Mouse (Mus musculus) embryonic facial prominence, embryonic 14.5 days (tissue): ENCODE results near the gene Tiparp. TPM values are rescaled to one million over a fixed set of nuclear protein-coding genes. Genes with fewer than 3 reads are reported as not detected.

ENCODE experiments used
- ATAC-seq: fragments of 200-750 bp; cut with Nextera tagmentation; 2 replicates; pipeline ENCODE4 v1.8.0; 2017; ENCODE audit warnings: low read depth, moderate number of reproducible peaks, moderate TSS enrichment
- DNase-seq: peaks from one replicate; pipeline ENCODE4 v3.0.0-alpha.2; 2015; ENCODE audit warnings: low spot score
- H3K27ac ChIP-seq: fragments of 300-500 bp; sonication (generic); replicated peaks from 2 replicates; pipeline ENCODE4 v1.5.1; 2014; ENCODE audit warnings: low read depth, mild to moderate bottlenecking, low read length, moderate library complexity
- H3K27me3 ChIP-seq: fragments of 300-500 bp; sonication (generic); replicated peaks from 2 replicates; pipeline ENCODE4 v1.6.1; 2014; ENCODE audit warnings: low read length; ENCODE audit not compliant: control insufficient read depth, insufficient read depth
- H3K36me3 ChIP-seq: fragments of 300-500 bp; sonication (generic); 2 replicates; pipeline ENCODE4 v1.6.1; 2014; ENCODE audit warnings: low read length, mixed read lengths; ENCODE audit not compliant: control insufficient read depth, insufficient read depth
- H3K4me1 ChIP-seq: fragments of 300-500 bp; sonication (generic); 2 replicates; pipeline ENCODE4 v1.6.1; 2014; ENCODE audit warnings: antibody characterized with exemption, low read length; ENCODE audit not compliant: control insufficient read depth, insufficient read depth
- H3K4me2 ChIP-seq: fragments of 300-500 bp; sonication (generic); 2 replicates; pipeline ENCODE4 v1.6.1; 2014; ENCODE audit warnings: low read depth, mild to moderate bottlenecking, low read length, moderate library complexity, mixed read lengths
- H3K4me3 ChIP-seq: fragments of 300-500 bp; sonication (generic); 2 replicates; pipeline ENCODE4 v1.5.1; 2014; ENCODE audit warnings: low read depth, mild to moderate bottlenecking, low read length
- H3K9ac ChIP-seq: fragments of 300-500 bp; sonication (generic); 2 replicates; pipeline ENCODE4 v1.6.1; 2014; ENCODE audit warnings: low read depth, mild to moderate bottlenecking, low read length, moderate library complexity, mixed read lengths
- H3K9me3 ChIP-seq: fragments of 300-500 bp; sonication (generic); 2 replicates; pipeline ENCODE4 v1.6.1; 2016; ENCODE audit warnings: low read length; ENCODE audit not compliant: control insufficient read depth
- WGBS: fragments of 180-500 bp; shearing (Covaris S2); extraction: QIAGEN DNeasy Blood & Tissue Kit; methylation state at CpG from one replicate; pipeline ENCODE4 v1.1.7; 2014; 5-methylcytosine and 5-hydroxymethylcytosine counted together
- polyA plus RNA-seq: library from polyadenylated mRNA; unstranded; fragments of >200 nt; fragmentation: Nextera tagmentation; extraction: Ambion mirVana; gene quantifications from 2 replicates; pipeline ENCODE4 v1.2.1, GENCODE M21; 2014

Gene Tiparp
- polyA plus RNA-seq, 1 experiment from 2014 or later, result 33.2 TPM

DNA sequence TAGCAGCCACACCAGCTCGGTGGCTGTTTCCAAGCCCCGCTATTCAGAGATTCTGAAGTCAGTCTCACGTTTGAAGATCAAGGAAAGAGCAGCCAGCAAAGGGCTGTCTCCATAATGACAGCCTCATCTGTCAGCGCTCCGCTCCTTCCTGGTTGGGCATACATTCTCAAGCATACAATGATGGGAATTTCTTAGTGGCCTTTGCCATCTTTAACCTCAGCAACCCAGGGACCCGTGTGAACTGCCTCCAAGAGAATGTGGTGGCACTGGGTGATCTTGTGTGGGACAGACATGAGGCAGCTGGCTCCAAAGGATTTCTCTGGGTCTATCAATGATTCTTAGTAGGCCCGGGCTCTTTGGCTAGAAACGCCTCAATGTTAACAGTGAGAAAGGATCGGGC lies 34.0 kb downstream of the Tiparp start:
- DNase-seq (no peak), ATAC-seq (no peak)
- 77% methylated on average over 9 of the region's 9 CpGs for WGBS
- H3K36me3 ChIP-seq, result no peaks in the 10 kb centered on the region
- no peaks in the 10 kb centered on the region for H3K27me3 ChIP-seq
- H3K9me3 ChIP-seq, result no peaks in the 10 kb centered on the region
- H3K4me3 ChIP-seq, result no peak overlapping the region
- no peak overlapping the region for H3K4me2 ChIP-seq
- no peak overlapping the region for H3K9ac ChIP-seq
- no peak overlapping the region for H3K27ac ChIP-seq
- H3K4me1 ChIP-seq, result no peaks in the 10 kb centered on the region

- Histone ChIP-seq H3K4me1 (no peaks in the 10 kb centered on the region), H3K4me3 (no peak overlapping the region), H3K4me2 (no peak overlapping the region), H3K27me3 (no peaks in the 10 kb centered on the region), H3K9ac (no peak overlapping the region), H3K36me3 (no peaks in the 10 kb centered on the region), H3K27ac (no peak overlapping the region), H3K9me3 (no peaks in the 10 kb centered on the region)
- DNase-seq (no peak), ATAC-seq (no peak)
- 87% methylated on average over 3 of the region's 3 CpGs for WGBS
These were observed 34.5 kb downstream of the Tiparp start for GRCm38 (mm10) chr3:65562694-65563093.

DNA sequence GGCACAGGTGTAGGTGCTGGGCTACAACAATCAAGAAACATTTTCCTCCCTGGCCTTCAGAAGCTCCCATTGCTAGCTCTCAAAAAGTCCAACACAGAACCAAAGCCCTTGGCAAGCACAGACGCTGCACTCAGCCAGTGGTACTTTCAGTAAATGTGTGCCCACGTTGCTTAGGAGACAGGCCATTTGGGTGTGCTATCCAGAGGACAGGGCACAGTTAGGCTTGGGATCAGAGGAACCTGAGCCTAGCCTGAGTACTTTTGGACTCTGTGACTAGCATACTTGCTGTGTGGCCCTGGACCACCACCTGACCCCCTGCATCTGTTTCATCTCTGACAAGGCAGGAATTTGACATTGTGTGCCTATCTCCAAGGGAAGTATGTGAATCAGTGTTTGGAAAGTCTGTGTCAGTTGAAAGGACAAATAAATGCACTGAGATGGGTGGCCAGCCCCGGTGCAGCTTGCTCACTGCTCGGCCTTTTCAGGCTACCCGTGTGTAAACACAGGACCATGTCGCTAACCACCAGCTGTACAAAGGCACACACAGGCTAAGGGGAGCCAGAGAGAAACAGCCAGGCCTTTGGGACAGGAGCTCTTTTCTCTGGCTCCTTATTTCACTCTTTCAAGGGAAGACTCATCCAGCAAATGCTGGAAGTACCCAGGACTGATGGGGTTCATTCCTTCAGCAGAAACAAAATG lies 35.9 kb downstream of the Tiparp start:
- ATAC-seq, result no peak
- Histone ChIP-seq H3K9ac (no peak overlapping the region), H3K36me3 (no peaks in the 10 kb centered on the region)

DNA sequence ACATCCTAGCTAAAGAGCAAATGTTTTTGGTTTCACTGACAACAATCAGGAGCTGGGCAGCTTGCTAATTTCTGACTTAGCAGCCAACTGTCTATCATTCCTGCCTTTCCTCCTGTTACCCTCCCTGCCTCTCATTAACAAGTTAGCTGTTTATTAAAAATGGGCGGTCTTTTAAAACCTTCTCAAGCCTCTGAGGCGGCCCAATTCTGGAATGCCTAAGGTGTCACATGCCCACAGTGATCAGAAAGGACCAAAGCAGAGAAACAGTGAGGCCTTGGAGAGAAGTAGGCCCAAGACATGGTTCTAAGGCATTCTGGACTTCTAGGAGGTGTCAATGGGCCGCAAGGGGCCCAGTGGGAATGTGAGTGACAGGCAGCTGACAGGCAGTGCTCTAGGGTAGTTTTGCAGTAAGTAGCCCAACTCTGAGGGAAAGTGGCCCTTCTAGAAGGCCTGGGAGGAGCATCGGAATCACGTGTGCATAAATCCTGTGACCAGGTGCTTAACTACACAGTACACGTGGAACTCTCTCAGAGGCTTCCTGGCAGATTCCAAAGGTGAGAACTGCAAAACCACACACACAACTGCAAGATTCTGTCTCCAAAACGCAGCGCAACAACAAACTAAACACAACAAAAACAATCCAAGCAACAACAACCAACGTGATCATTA lies 37.6 kb downstream of the Tiparp start:
- H3K27me3 ChIP-seq, result no peaks in the 10 kb centered on the region
- DNase-seq (no peak), ATAC-seq (no peak)
- WGBS, result 62% methylated on average over 9 of the region's 9 CpGs
- no peak overlapping the region for H3K4me3 ChIP-seq
- no peaks in the 10 kb centered on the region for H3K36me3 ChIP-seq
- H3K4me1 ChIP-seq, result no peaks in the 10 kb centered on the region
- H3K9me3 ChIP-seq, result no peaks in the 10 kb centered on the region
- H3K27ac ChIP-seq, result no peak overlapping the region
- H3K4me2 ChIP-seq, result no peak overlapping the region
- H3K9ac ChIP-seq, result no peak overlapping the region

More for the DNA sequence above, 35.9 kb downstream of the Tiparp start:
- H3K9me3 ChIP-seq, result no peaks in the 10 kb centered on the region
- DNase-seq, result no peak
- no peak overlapping the region for H3K4me2 ChIP-seq
- H3K27me3 ChIP-seq, result no peaks in the 10 kb centered on the region
- no peaks in the 10 kb centered on the region for H3K4me1 ChIP-seq
- WGBS, result 53% methylated on average over 6 of the region's 6 CpGs
- no peak overlapping the region for H3K27ac ChIP-seq
- H3K4me3 ChIP-seq, result no peak overlapping the region

- no peak overlapping the region for H3K4me2 ChIP-seq
- H3K36me3 ChIP-seq, result no peaks in the 10 kb centered on the region
- H3K9ac ChIP-seq, result no peak overlapping the region
- DNase-seq, result no peak
- no peaks in the 10 kb centered on the region for H3K27me3 ChIP-seq
- no peak for ATAC-seq
- H3K4me1 ChIP-seq, result no peaks in the 10 kb centered on the region
- H3K9me3 ChIP-seq, result no peaks in the 10 kb centered on the region
- no peak overlapping the region for H3K4me3 ChIP-seq
- H3K27ac ChIP-seq, result no peak overlapping the region
These were observed 41.7 kb downstream of the Tiparp start for GRCm38 (mm10) chr3:65569941-65570340.

GRCm38 (mm10) chr3:65573516-65573915 lies 45.3 kb downstream of the Tiparp start:
- ATAC-seq (no peak), DNase-seq (no peak)
- Histone ChIP-seq H3K4me1 (no peaks in the 10 kb centered on the region), H3K9ac (no peak overlapping the region), H3K9me3 (no peaks in the 10 kb centered on the region), H3K27ac (no peak overlapping the region), H3K4me3 (no peak overlapping the region), H3K36me3 (no peaks in the 10 kb centered on the region), H3K27me3 (no peaks in the 10 kb centered on the region), H3K4me2 (no peak overlapping the region)
- WGBS, result 36% methylated on average over 3 of the region's 3 CpGs

DNA sequence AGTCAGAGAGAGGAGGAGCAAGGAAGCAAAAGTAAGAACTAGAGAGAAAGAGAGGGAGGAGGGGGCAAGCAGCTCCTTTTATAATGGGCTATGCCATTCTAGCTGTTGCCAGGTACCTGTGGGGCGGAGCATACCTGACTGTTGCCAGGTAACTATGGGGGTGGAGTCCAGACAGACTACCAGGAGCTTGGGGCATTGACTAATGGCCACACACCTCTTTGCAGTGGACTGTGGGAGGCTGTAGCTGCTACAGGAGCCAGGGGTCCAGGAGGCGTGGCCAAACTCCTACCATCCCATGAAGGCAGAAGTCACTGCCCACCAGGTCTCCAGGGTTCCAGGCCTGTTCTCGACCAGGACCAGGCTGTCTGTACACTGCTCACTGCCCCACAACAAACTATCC lies 49.4 kb downstream of the Tiparp start:
- Histone ChIP-seq H3K27me3 (no peaks in the 10 kb centered on the region), H3K4me2 (no peak overlapping the region), H3K27ac (no peak overlapping the region), H3K9ac (no peak overlapping the region), H3K4me3 (no peak overlapping the region), H3K4me1 (no peaks in the 10 kb centered on the region), H3K36me3 (no peaks in the 10 kb centered on the region), H3K9me3 (no peaks in the 10 kb centered on the region)
- DNase-seq, result no peak
- ATAC-seq, result no peak
- 82% methylated on average over 3 of the region's 3 CpGs for WGBS

DNA sequence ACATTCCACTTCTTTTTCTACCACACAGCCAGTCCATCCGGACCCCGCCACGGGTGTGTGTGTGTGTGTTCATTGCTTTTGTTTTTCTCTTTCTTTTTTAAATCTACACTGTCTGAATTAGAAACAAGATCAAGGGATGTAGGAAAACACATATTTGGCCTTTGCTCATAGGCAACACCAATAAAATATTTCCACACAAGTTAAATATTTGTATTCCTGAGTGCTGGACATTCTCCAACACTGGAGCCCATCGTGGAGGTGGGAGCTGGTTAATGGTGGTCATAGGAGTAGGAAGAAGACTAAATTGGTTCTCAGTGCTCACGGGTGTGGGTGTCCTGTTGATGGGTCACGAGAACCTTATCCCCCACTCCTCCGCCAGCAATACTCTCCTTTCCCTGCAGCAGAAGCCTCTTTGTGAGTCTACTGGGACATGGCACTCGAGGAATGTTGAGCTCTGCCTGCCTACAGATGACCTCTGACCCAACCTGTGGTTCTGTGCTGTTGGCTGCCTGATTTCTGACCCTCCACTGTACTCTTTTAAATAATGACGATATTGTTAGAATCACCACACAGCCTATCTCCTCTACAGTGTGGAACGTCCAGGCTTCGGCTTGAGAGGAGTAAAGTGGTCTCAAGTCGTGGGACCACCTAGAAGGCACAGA lies 51.2 kb downstream of the Tiparp start:
- H3K4me2 ChIP-seq, result no peak overlapping the region
- no peak overlapping the region for H3K4me3 ChIP-seq
- no peaks in the 10 kb centered on the region for H3K4me1 ChIP-seq
- no peaks in the 10 kb centered on the region for H3K27me3 ChIP-seq
- no peak overlapping the region for H3K27ac ChIP-seq
- H3K9me3 ChIP-seq, result 0 out of 2 replicates have a peak, but pooled peaks cover 3% of the 10 kb centered on the region
- 54% methylated on average over 12 of the region's 12 CpGs for WGBS
- DNase-seq (no peak), ATAC-seq (no peak)
- no peak overlapping the region for H3K9ac ChIP-seq
- no peaks in the 10 kb centered on the region for H3K36me3 ChIP-seq
